Mouse (Mus musculus) bone marrow macrophage, adult 2 months (primary cell): ENCODE measurements at regions not wholly inside any gene's neighbourhood (a gene's known extent, or its start where the extent isn't known, plus 50 kb on each side); places are given as distances from the start of the nearest gene placed in this dataset.

Experiments
- CTCF ChIP-seq: IDR thresholded peaks from 2 replicates; pipeline ENCODE4 v1.5.1; 2012; ENCODE audit warnings: low read depth, mild to moderate bottlenecking, low read length, moderate library complexity
- POLR2A ChIP-seq: IDR thresholded peaks from 2 replicates; pipeline ENCODE4 v1.6.1; 2012; ENCODE audit warnings: mild to moderate bottlenecking, low read depth, low read length, borderline replicate concordance

- TF ChIP-seq CTCF (no peak), POLR2A (no peak)
These were observed 101.4 kb upstream of the Prok2 start for GRCm38 (mm10) chr6:99827625-99828024.
